Mouse (Mus musculus): ENCODE data around the gene Polr1c. TPM values are rescaled to one million over a fixed set of nuclear protein-coding genes. Genes with fewer than 3 reads are reported as not detected.
A peak's percentile ranks its signal among the peaks of the same experiment; 100 is the strongest.

Gene Polr1c
- 89.3 and 90.4 TPM in 2 replicates for polyA plus RNA-seq (2014; fragmentation: Nextera tagmentation; extraction: Ambion mirVana)

- under 1% methylated on average over 53 of the region's 53 CpGs for WGBS
- peaks cover 61% of the 10 kb centered on the region for H3K36me3 ChIP-seq (ENCODE audit: control insufficient read depth, insufficient read depth, low read length)
- H3K27ac ChIP-seq (ENCODE audit: low read depth, low read length): peak within 1 kb of the TSS; percentile 73
- no peaks in the 10 kb centered on the region for H3K9me3 ChIP-seq (ENCODE audit: control insufficient read depth, low read length)
- peak within 1 kb of the TSS; percentile 92 for H3K9ac ChIP-seq (ENCODE audit: low read depth, low read length)
- DNase-seq (ENCODE audit: low spot score): peak; percentile 92
- H3K27me3 ChIP-seq (replicated peaks; ENCODE audit: control insufficient read depth, insufficient read depth, low read length): no peaks in the 10 kb centered on the region
- peak within 1 kb of the TSS; percentile 87 for H3K4me2 ChIP-seq
- H3K4me1 ChIP-seq (replicated peaks; ENCODE audit: control insufficient read depth, insufficient read depth, low read length): peaks cover 17% of the 10 kb centered on the region
- peak within 1 kb of the TSS; percentile 95 for H3K4me3 ChIP-seq (ENCODE audit: low read depth, low read length)
- peak; percentile 90 for ATAC-seq (replicated peaks; ENCODE audit: low FRiP score)
Observed at GRCm38 (mm10) chr17:46247512-46248188, at the start of gene Polr1c, which contains the start of gene Yipf3. Gene Polr1c, minus strand, starts transcription at chr17:46248054. Gene Yipf3, plus strand, starts transcription at chr17:46248080.

GRCm38 (mm10) chr17:46297028-46297363, 49.1 kb upstream of the Polr1c start:
- peak overlapping the region; percentile 59 for H3K4me3 ChIP-seq (ENCODE audit: low read depth, low read length)
- H3K9me3 ChIP-seq (ENCODE audit: control insufficient read depth, low read length): no peaks in the 10 kb centered on the region
- no peak overlapping the region for H3K27ac ChIP-seq (ENCODE audit: low read depth, low read length)
- no peak overlapping the region for H3K9ac ChIP-seq (ENCODE audit: low read depth, low read length)
- WGBS: 13% methylated on average over 6 of the region's 6 CpGs
- peak overlapping the region; percentile 91 for H3K4me2 ChIP-seq
- no peak for ATAC-seq (replicated peaks; ENCODE audit: low FRiP score)
- no peak for DNase-seq (ENCODE audit: low spot score)
- H3K27me3 ChIP-seq (replicated peaks; ENCODE audit: control insufficient read depth, insufficient read depth, low read length): peaks cover 60% of the 10 kb centered on the region
- peaks cover 9% of the 10 kb centered on the region for H3K4me1 ChIP-seq (replicated peaks; ENCODE audit: control insufficient read depth, insufficient read depth, low read length)
- no peaks in the 10 kb centered on the region for H3K36me3 ChIP-seq (ENCODE audit: control insufficient read depth, insufficient read depth, low read length)

- no peak overlapping the region for H3K27ac ChIP-seq (ENCODE audit: low read depth, low read length)
- no peak overlapping the region for H3K9ac ChIP-seq (ENCODE audit: low read depth, low read length)
- H3K4me3 ChIP-seq (ENCODE audit: low read depth, low read length): peak overlapping the region; percentile 59; the same call in 1 of the 2 replicates
- no peaks in the 10 kb centered on the region for H3K36me3 ChIP-seq (ENCODE audit: control insufficient read depth, insufficient read depth, low read length)
- H3K9me3 ChIP-seq (ENCODE audit: control insufficient read depth, low read length): no peaks in the 10 kb centered on the region
- H3K4me2 ChIP-seq: no peak overlapping the region
- 32% methylated on average over 6 of the region's 6 CpGs for WGBS
- H3K27me3 ChIP-seq (replicated peaks; ENCODE audit: control insufficient read depth, insufficient read depth, low read length): peaks cover 60% of the 10 kb centered on the region
- peaks cover 9% of the 10 kb centered on the region for H3K4me1 ChIP-seq (replicated peaks; ENCODE audit: control insufficient read depth, insufficient read depth, low read length)
- ATAC-seq (replicated peaks; ENCODE audit: low FRiP score): no peak
- DNase-seq (ENCODE audit: low spot score): no peak
Observed at GRCm38 (mm10) chr17:46296601-46297000, 48.7 kb upstream of the Polr1c start.

GRCm38 (mm10) chr17:46287678-46288095, 39.8 kb upstream of the Polr1c start:
- H3K9me3 ChIP-seq (ENCODE audit: control insufficient read depth, low read length): no peaks in the 10 kb centered on the region
- WGBS: 70% methylated on average over 11 of the region's 11 CpGs

GRCm38 (mm10) chr17:46285407-46285806, 37.6 kb upstream of the Polr1c start:
- no peaks in the 10 kb centered on the region for H3K36me3 ChIP-seq (ENCODE audit: control insufficient read depth, insufficient read depth, low read length)
- H3K4me1 ChIP-seq (replicated peaks; ENCODE audit: control insufficient read depth, insufficient read depth, low read length): peaks cover 10% of the 10 kb centered on the region
- 62% methylated on average over 6 of the region's 6 CpGs for WGBS
- no peaks in the 10 kb centered on the region for H3K27me3 ChIP-seq (replicated peaks; ENCODE audit: control insufficient read depth, insufficient read depth, low read length)
- no peak overlapping the region for H3K27ac ChIP-seq (ENCODE audit: low read depth, low read length)
- no peak overlapping the region for H3K4me2 ChIP-seq
- DNase-seq (ENCODE audit: low spot score) (no peak), ATAC-seq (replicated peaks; ENCODE audit: low FRiP score) (no peak)
- no peaks in the 10 kb centered on the region for H3K9me3 ChIP-seq (ENCODE audit: control insufficient read depth, low read length)
- H3K4me3 ChIP-seq (ENCODE audit: low read depth, low read length): no peak overlapping the region
- no peak overlapping the region for H3K9ac ChIP-seq (ENCODE audit: low read depth, low read length)

More at GRCm38 (mm10) chr17:46287678-46288095, 39.8 kb upstream of the Polr1c start:
- H3K27me3 ChIP-seq (replicated peaks; ENCODE audit: control insufficient read depth, insufficient read depth, low read length): peaks cover 4% of the 10 kb centered on the region
- no peaks in the 10 kb centered on the region for H3K36me3 ChIP-seq (ENCODE audit: control insufficient read depth, insufficient read depth, low read length)
- H3K4me3 ChIP-seq (ENCODE audit: low read depth, low read length): no peak overlapping the region
- no peak for ATAC-seq (replicated peaks; ENCODE audit: low FRiP score)
- no peak overlapping the region for H3K9ac ChIP-seq (ENCODE audit: low read depth, low read length)
- H3K4me2 ChIP-seq: no peak overlapping the region
- no peak overlapping the region for H3K27ac ChIP-seq (ENCODE audit: low read depth, low read length)
- no peak for DNase-seq (ENCODE audit: low spot score)
- no peaks in the 10 kb centered on the region for H3K4me1 ChIP-seq (replicated peaks; ENCODE audit: control insufficient read depth, insufficient read depth, low read length)

GRCm38 (mm10) chr17:46284653-46285052, 36.8 kb upstream of the Polr1c start:
- ATAC-seq (replicated peaks; ENCODE audit: low FRiP score) (no peak), DNase-seq (ENCODE audit: low spot score) (no peak)
- 0 out of 2 replicates have a peak, but pooled peaks cover 6% of the 10 kb centered on the region for H3K36me3 ChIP-seq (ENCODE audit: control insufficient read depth, insufficient read depth, low read length)
- no peaks in the 10 kb centered on the region for H3K9me3 ChIP-seq (ENCODE audit: control insufficient read depth, low read length)
- H3K4me1 ChIP-seq (replicated peaks; ENCODE audit: control insufficient read depth, insufficient read depth, low read length): peaks cover 10% of the 10 kb centered on the region
- H3K27me3 ChIP-seq (replicated peaks; ENCODE audit: control insufficient read depth, insufficient read depth, low read length): no peaks in the 10 kb centered on the region
- no peak overlapping the region for H3K27ac ChIP-seq (ENCODE audit: low read depth, low read length)
- no peak overlapping the region for H3K9ac ChIP-seq (ENCODE audit: low read depth, low read length)
- 58% methylated on average over 7 of the region's 7 CpGs for WGBS
- H3K4me3 ChIP-seq (ENCODE audit: low read depth, low read length): no peak overlapping the region
- H3K4me2 ChIP-seq: no peak overlapping the region

GRCm38 (mm10) chr17:46283911-46284310, 36.1 kb upstream of the Polr1c start:
- Histone ChIP-seq H3K4me2 (no peak overlapping the region), H3K36me3 (ENCODE audit: control insufficient read depth, insufficient read depth, low read length) (0 out of 2 replicates have a peak, but pooled peaks cover 6% of the 10 kb centered on the region), H3K4me1 (replicated peaks; ENCODE audit: control insufficient read depth, insufficient read depth, low read length) (peaks cover 10% of the 10 kb centered on the region), H3K27me3 (replicated peaks; ENCODE audit: control insufficient read depth, insufficient read depth, low read length) (no peaks in the 10 kb centered on the region), H3K9ac (ENCODE audit: low read depth, low read length) (no peak overlapping the region), H3K4me3 (ENCODE audit: low read depth, low read length) (no peak overlapping the region), H3K9me3 (ENCODE audit: control insufficient read depth, low read length) (no peaks in the 10 kb centered on the region), H3K27ac (ENCODE audit: low read depth, low read length) (no peak overlapping the region)
- 81% methylated on average over 8 of the region's 8 CpGs for WGBS
- no peak for ATAC-seq (replicated peaks; ENCODE audit: low FRiP score)
- DNase-seq (ENCODE audit: low spot score): no peak

- 23% methylated on average over 9 of the region's 9 CpGs for WGBS
- DNase-seq (ENCODE audit: low spot score): no peak
- H3K36me3 ChIP-seq (ENCODE audit: control insufficient read depth, insufficient read depth, low read length): peaks cover 6% of the 10 kb centered on the region; the same call in 1 of the 2 replicates
- no peaks in the 10 kb centered on the region for H3K27me3 ChIP-seq (replicated peaks; ENCODE audit: control insufficient read depth, insufficient read depth, low read length)
- peak overlapping the region; percentile 77 for H3K4me3 ChIP-seq (ENCODE audit: low read depth, low read length)
- H3K9me3 ChIP-seq (ENCODE audit: control insufficient read depth, low read length): no peaks in the 10 kb centered on the region
- peaks cover 10% of the 10 kb centered on the region for H3K4me1 ChIP-seq (replicated peaks; ENCODE audit: control insufficient read depth, insufficient read depth, low read length)
- ATAC-seq (replicated peaks; ENCODE audit: low FRiP score): peak; percentile 53
- H3K9ac ChIP-seq (ENCODE audit: low read depth, low read length): peak overlapping the region; percentile 80
- peak overlapping the region; percentile 90 for H3K4me2 ChIP-seq
- H3K27ac ChIP-seq (ENCODE audit: low read depth, low read length): no peak overlapping the region
Observed at GRCm38 (mm10) chr17:46283140-46283539, 35.3 kb upstream of the Polr1c start.

Measured in liver, embryonic 11.5 days (tissue).